Mouse (Mus musculus) adrenal gland, postnatal 4 days (tissue): ENCODE data around the gene Taf12. TPM values are rescaled to one million over a fixed set of nuclear protein-coding genes. Genes with fewer than 3 reads are reported as not detected.
"Not testable (repeated sequence)": the region's sequence is repeated elsewhere in the genome, so short reads cannot be mapped to it uniquely, and the experiment has no call there.

Source experiments
- DNase-seq, 2 experiments: peaks; one replicate each; pipeline ENCODE4 v3.0.0; 2021 to 2022; ENCODE audit warnings: low spot score in 2 of 2, mixed read lengths in 2 of 2
- total RNA-seq, 2 experiments: library from RNA; stranded (reverse); gene quantifications; 2 replicates each; pipeline ENCODE4 v1.2.3; 2021

Gene Taf12
- total RNA-seq, 2 experiments from 2014 or later: 19.4 to 23.3 TPM

DNA sequence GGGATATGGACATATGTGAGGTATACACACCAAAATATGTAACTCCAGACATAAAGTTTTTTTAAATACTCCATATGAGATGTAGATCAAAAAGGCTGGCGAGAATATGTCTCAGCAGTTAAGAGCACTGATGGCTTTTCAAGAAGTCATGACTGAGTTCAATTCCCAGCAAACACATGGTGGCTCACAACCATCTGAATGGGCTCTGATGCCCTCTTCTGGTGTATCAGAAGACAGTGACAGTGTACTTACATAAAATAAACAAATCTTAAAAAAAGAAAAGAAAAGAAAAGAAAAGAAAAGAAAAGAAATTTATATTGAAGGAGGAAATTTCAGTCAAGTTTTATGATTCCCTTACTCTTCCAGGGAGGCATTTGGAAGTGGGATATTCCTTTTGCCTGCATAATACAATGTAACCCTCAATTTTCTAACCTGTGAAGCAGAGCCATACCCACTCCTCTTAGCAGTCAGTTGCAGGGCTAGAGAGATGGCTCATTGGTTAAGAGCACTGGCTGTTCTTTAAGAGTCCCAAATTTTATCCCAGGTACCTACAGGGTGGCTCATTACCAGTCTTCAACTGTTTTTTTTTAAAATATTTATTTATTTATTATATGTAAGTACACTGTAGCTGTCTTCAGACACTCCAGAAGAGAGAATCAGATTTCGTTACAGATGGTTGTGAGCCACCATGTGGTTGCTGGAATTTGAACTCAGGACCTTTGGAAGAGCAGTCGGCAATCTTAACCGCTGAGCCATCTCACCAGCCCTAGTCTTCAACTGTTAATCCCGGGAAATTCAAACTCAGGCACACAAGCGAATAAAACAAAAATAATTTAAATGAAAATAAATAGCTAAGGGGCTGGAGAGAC is 5.1 kb upstream of the Taf12 start:
- no peak for DNase-seq

GRCm38 (mm10) chr4:132269740-132270560 is 4.2 kb upstream of the Taf12 start:
- DNase-seq: peak; percentile 40 to 65

DNA sequence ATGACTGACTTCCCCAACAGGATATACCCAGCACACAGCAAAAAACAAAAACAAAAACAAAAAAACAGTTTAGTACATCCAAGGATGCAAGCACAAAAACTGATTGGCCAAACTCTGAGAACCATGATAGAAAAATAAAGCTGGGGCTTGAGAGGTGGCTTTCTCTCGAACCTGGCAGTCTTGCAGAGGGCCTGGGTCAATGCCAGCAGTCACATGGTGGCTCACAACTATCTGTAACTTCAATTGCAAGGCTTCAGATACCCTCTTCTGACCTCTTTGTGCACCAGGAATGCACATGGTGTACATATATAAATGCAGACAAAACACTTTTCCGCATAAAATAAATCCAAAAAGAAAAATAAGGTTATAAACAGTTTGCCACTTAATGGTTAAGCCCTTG is 1.0 kb upstream of the Taf12 start:
- no peak for DNase-seq

- no peak for DNase-seq
These were observed 1.8 kb downstream of the Taf12 start for GRCm38 (mm10) chr4:132275949-132276348.

DNA sequence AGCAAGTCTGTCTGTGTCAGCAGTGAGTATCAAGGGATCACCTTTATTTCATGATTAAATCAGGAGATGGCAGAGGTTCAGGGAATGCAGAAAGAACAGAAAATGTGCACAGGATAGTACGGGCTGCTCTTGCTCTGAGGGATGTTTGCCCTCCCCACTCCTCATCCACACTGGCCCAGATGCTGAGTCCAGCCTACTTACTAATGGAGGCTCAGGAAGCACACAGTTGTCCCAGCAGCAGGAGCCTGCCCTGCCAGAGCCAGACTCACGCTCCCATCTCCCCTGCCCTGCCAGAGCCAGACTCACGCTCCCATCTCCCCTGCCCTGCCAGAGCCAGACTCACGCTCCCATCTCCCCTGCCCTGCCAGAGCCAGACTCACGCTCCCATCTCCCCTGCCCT is 14.7 kb downstream of the Taf12 start:
- not testable (repeated sequence) for DNase-seq

DNA sequence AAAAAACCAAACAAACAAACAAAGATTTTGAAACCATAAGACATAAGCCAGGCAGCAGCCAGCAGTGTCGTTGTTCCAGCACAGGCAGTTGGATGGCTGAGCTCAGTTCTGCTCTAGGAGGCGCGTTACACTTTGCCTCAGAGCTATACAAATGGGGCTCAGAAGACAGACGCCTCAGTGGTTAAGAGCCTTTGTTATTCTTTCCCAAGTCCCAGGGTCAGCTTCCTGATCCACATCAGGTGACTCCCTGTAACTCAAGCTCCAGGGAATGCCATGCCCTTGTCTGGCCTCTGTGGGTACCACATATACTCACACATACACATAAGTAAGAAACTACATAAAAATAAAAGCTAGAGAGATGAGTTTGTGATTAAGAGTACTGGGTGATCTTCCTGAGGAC is 16.9 kb downstream of the Taf12 start:
- DNase-seq: no peak

DNA sequence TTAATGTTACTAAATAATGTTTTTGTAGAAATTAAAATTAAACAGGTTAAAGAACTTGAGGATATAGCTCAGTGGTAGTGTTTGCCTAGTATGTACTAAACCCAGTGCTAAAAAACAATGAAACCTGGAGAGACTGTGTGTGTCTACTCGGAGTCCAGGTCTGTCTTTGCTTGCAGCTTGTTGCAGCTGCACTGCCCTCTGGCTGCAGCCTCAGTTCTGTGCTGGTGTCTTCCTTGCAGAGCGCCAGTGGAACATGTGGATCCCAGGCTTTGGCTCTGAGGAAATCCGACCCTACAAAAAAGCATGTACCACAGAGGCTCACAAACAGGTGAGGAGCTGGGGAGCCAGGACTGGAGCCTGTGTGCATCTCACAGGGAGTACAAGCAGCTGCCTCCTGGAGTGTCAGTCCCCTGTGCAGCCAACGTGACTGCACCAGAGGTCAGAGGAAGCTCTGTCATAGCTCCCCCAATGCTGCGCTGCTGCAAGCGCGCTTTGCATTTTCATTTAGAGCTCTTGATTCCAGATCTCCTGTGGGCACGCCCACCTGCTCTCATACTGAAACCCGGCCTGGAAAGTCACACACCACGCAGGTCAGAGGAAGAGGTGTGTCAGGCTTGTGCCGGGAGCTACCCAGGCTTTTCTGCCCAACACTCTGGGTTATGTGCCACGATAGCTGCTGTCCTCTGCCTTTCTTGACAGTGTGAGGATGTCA is 17.6 kb downstream of the Taf12 start:
- DNase-seq: no peak

GRCm38 (mm10) chr4:132292988-132293387 is 18.8 kb downstream of the Taf12 start:
- no peak for DNase-seq

DNA sequence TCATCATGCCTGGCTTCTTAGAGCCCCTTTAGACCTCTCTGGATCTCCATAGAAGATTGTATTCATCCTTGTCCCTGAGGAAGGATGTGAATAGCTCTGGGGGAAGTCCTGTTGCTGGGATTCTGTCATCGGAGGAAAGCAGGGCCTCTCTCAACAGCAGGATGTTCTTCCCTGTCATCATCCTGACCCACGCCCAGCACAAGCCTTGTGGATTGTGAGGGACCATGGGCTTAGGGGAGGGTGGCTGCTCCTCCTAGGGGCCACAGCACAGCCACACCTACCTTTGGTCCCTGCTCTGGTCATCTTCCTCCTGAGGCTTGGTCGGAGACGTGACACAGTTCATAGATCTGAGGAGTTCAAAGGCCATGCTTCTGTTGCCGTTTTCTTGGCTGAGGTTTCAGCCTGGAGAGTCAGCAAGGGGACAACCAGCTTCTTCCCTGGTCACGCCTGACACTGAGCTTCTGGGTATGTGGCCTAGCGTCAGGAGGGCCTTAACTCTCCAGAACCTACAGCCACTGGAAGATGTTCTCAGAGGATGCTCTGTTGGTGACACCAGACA is 19.6 kb downstream of the Taf12 start:
- no peak for DNase-seq

DNA sequence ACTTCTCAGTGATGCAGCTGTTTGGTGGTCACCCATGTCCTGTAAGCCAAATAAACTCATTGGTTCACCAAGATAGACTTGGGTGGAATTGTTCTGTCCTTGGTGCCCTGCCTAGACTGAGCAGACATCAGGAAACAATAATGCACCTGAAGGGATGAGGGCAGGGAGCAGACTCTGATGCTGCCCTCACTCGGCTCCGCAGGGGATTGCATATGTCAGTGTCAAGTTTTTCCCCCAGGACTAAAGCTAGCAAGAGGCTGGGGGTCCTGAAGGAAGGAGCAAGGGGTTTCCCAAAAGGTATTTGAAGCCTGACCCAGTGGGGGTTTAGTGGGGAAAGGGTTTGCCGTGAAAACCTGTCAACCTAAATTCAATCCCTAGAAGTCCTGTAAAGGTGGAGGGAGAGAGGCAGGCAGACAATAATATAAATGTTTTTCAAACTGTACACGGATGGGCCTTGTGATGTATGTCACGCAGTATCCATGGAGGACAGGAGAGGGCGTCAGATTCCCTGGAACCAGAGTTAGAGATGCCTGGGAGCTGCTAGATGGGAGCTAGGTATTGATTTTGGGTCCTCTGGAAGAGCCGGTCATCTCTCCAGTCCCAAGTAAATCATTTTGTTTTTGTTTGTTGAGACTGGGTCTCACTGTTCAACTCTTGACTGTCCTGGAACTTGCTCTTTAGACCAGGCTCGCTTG is 21.7 kb downstream of the Taf12 start:
- DNase-seq: no peak

DNA sequence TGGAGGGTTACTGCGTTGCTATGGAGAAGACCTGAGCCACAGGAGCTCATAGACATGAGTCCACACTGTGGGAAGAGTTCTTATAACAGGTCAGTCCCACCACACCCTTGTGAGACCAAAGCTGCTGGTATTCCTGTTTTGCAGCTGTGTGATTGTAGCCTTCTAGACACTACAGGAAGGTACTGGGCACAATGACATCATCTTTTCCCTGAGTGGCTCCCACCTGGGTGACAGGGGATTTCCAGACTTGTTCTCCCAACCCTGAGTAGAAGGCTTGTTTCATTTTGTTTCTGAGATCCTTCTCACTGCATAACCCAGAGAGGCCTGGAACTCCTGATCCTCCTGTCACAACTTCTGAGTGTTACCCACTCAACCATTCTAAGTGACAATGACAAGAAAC is 25.7 kb downstream of the Taf12 start:
- DNase-seq: no peak

DNA sequence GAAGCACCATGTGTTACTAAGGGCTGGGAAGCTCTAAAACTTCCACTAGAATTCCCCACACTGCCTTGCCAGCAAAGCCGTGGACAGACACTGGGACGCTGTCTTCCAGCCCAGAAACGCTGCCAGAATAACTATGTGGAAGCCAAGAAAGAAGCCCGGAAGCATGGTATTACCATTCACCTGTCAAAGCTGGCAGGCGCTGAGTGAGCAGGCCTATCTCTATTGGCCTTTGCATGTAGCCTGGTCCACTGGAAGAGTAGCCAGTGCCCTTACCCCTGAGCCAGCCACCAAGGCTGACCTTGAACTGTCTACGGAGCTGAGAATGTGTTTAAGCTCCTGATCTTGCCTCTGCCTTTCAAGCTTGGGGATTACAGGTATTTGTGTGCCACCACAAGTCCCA is 27.3 kb downstream of the Taf12 start:
- no peak for DNase-seq

- DNase-seq: no peak
These were observed 28.1 kb downstream of the Taf12 start for GRCm38 (mm10) chr4:132301965-132302938.

GRCm38 (mm10) chr4:132302939-132303479 is 28.8 kb downstream of the Taf12 start, which contains the start of gene Rab42:
Gene Rab42, minus strand, starts transcription at chr4:132303385.
- peak; percentile 34 to 36 for DNase-seq

- DNase-seq: not testable (repeated sequence)
These were observed 29.3 kb downstream of the Taf12 start for GRCm38 (mm10) chr4:132303484-132303883.

- no peak for DNase-seq
These were observed 31.1 kb downstream of the Taf12 start for GRCm38 (mm10) chr4:132305276-132305675.

DNA sequence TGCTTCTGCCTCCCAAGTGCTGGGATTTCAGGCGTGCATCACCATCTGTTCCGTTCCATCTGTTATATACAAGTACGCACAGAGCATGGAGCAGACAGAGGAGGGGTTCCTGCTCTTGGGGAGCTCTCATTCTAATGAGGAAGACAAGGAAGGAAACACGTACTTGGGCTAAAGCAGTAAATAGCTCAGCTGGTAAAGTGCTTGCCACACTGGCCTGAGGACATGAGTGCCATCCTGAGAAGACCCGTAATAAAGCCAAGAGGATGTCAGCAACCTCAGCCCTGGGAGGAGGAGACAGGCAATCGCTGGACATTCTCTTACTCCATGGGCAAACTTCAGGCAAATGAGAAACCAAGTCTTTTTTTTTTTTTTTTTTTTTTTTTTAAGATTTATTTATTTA is 31.8 kb downstream of the Taf12 start:
- DNase-seq: no peak

- peak; percentile 68 to 71 for DNase-seq
These were observed 34.4 kb downstream of the Taf12 start for GRCm38 (mm10) chr4:132308437-132309139.
